Mouse (Mus musculus) stomach, postnatal 0 days (tissue): ENCODE measurements at regions not wholly inside any gene's neighbourhood (a gene's known extent, or its start where the extent isn't known, plus 50 kb on each side); places are given as distances from the start of the nearest gene placed in this dataset.

Experiments
- CTCF ChIP-seq: IDR thresholded peaks from 2 replicates; pipeline ENCODE4 v1.5.1; 2016; ENCODE audit warnings: antibody characterized with exemption, low read depth, mild to moderate bottlenecking, moderate library complexity
- EP300 ChIP-seq: optimal IDR thresholded peaks from 2 replicates; pipeline ENCODE3; 2016; ENCODE audit warnings: antibody characterized with exemption

DNA sequence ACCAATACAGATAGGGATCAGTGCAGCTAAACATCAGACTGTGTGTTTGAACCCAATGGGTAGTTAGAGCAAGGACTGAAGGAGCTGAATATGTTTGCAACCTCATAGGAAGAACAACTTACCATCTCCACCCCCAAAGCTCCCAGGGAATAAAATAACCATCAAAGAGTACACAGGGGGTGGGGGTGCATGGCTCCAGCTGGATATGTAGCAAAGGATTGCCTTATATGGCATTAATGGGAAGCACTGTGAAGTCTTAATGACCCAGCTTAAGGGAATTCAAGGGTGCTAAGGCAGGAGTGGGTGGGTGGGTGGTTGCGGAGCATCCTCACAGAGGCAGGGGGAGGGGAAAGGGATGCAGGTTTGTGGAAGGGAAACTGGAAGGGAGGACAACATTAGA lies 404.0 kb upstream of the Gm12887 start:
- TF ChIP-seq CTCF (no peak), EP300 (no peak)
